Mouse (Mus musculus) frontal cortex, postnatal 36 days (tissue): ENCODE measurements around the gene Ubn2.
A peak's percentile ranks its signal among the peaks of the same experiment; 100 is the strongest.
"Not testable (repeated sequence)": the region's sequence is repeated elsewhere in the genome, so short reads cannot be mapped to it uniquely, and the experiment has no call there.

Experiments
- DNase-seq, 2 experiments: peaks; one replicate each; pipeline ENCODE4 v3.0.0; 2022; ENCODE audit warnings: low spot score in 2 of 2

Ubn2 gene

GRCm38 (mm10) chr6:38433261-38434033 is at the start of gene Ubn2:
Gene Ubn2, plus strand, starts transcription at chr6:38433950.
- DNase-seq: peak; percentile 97 to 98

DNA sequence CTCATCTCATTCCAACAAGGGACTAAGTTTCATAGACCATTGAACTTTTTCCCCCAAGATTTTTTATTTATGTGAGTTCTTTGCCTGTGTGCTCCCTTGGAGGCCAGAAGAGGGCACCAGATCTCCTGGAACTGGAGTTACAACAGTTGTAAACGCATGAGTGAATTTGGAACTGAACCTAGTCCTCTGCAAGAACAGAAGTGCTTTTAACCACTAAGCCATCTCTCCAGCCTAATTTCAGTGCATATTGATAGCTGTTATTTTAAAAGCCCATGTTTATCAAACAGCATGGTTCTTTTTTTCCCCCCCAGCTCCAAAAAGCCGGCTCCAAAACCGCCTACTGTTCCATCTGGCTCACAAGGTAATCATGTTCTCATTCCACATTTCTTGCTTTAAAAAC is 44.1 kb upstream of the Ubn2 start:
- peak; percentile 18 to 47 for DNase-seq

- not testable (repeated sequence) for DNase-seq
Measured at GRCm38 (mm10) chr6:38432457-38432856, 1.3 kb upstream of the Ubn2 start.

DNA sequence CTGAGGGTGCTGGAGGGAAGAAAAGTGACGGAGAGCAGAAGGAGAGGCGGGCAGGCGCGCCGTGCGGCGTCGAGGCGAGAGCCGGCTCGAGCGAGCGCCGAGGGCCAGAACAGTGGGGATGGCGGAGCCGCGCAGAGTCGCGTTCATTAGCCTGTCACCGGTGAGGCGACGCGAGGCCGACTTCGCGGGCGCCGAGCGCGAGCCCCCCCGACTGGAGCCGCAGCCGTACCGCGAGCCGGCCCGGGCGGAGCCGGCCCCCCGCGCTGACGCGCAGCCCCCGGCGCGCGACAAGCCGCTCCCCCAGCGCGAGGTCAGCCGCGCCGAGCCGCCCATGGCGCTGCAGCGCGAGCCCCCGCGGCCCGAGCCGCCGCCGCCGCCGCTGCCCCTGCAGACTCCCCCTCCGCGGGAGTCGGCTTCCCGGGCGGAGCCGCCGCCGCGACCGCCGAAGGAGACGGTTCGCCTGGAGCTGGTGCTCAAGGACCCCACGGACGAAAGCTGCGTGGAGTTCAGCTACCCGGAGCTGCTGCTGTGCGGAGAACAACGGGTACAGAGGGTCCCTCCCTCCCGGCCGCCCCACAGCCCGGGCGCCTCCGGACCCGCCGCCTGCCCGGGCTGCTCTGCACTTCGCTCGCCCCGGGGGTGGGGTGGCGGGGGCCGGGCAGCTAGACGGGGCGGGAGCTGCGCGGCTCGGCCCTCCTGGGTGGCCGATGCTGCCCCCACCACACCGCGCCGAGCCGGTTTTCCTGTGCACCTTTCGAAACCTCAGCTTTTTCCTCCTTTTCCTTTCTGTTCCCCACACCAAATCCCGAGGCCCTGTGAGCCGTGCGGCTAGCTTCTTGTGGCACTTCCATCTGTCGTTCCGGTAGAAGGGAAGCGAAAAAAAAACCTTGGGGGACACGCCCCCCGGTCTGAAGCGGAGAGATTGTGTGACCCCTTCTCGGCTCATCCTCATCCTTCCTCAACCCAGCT is 589 bp downstream of the Ubn2 start:
- peak; percentile 53 to 67 for DNase-seq

- no peak for DNase-seq
Measured at GRCm38 (mm10) chr6:38443842-38444241, 10.1 kb downstream of the Ubn2 start.

GRCm38 (mm10) chr6:38448295-38448694 is 14.5 kb downstream of the Ubn2 start:
- no peak for DNase-seq

- no peak for DNase-seq
Measured at GRCm38 (mm10) chr6:38453049-38453448, 19.3 kb downstream of the Ubn2 start.

GRCm38 (mm10) chr6:38456425-38456824 is 22.7 kb downstream of the Ubn2 start:
- DNase-seq: not testable (repeated sequence)

- no peak for DNase-seq
Measured at GRCm38 (mm10) chr6:38458075-38458474, 24.3 kb downstream of the Ubn2 start.

- no peak for DNase-seq
Measured at GRCm38 (mm10) chr6:38469591-38469990, 35.8 kb downstream of the Ubn2 start.

- no peak for DNase-seq
Measured at GRCm38 (mm10) chr6:38481694-38482371, 48.1 kb downstream of the Ubn2 start.

DNA sequence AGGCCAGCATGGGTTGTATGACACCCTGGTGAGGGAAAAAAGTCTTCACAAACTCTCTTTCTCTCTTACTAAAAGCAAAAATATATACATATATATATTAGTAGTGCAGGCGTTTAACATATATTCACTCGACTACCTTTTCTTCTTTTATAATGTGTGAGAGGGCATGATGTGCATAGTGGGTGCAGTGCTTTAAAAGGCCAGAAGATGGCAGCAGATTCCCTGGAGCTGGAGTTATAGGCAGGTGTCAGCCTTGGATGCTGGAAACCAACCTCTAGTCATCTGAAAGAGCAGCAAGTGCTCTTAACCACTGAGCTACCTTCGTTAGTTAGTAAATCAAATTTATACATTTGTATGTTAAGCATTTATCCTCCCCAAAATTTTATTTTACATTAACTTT is 58.8 kb downstream of the Ubn2 start:
- DNase-seq: no peak

- DNase-seq: no peak
Measured at GRCm38 (mm10) chr6:38495641-38496040, 61.9 kb downstream of the Ubn2 start.

GRCm38 (mm10) chr6:38512096-38512495 is 78.3 kb downstream of the Ubn2 start:
- DNase-seq: no peak

DNA sequence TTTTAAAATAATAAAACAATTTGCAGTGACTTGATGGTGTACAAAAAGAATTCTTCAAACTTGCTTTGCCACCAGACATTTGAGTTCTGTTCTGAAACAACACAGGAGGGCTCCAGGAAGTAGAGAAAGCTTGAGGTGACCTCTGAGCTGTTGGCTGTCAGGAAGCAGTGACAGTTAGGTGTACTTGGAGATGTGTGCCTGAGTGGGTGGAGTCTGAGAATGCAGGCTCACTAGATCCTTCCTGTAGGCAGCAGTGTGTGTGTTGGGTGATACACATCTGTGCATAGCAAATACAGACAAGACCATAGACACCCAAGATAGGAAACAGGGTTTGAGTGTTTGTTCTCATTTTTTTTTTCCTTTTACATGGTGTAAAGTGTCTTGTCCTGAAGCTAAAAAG is 79.1 kb downstream of the Ubn2 start:
- DNase-seq: no peak

- no peak for DNase-seq
Measured at GRCm38 (mm10) chr6:38515201-38515600, 81.5 kb downstream of the Ubn2 start.

DNA sequence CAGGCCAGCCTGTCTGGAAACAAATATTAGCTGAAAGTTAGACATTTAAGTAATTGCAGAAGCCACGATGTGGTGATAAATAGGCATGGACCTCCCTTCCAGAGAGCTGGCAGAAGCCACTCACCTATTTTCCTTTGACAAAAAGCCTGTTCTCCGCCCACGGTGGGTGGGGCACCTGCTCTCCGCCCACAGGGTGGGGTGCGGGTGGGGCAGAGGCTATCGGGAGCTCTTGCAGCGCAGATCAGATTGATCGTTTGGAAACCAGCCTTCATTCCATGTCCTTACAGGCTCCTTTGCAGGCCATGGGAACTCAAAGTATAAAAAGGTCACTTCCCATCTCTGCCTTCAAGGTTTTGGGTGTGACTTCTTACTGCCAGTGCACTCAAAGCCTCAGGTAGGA is 90.1 kb downstream of the Ubn2 start:
- DNase-seq: no peak

- no peak for DNase-seq
Measured at GRCm38 (mm10) chr6:38531211-38531820, 97.6 kb downstream of the Ubn2 start.

GRCm38 (mm10) chr6:38532500-38533420 is 99.0 kb downstream of the Ubn2 start:
- DNase-seq: peak; percentile 55 to 63
